Mouse (Mus musculus): ENCODE measurements around the gene Madcam1. TPM values are rescaled to one million over a fixed set of nuclear protein-coding genes. Genes with fewer than 3 reads are reported as not detected.

Madcam1 gene
- total RNA-seq, 1 experiment from 2014 or later: not detected

- ATAC-seq (replicated peaks; ENCODE audit: insufficient number of reproducible peaks, low FRiP score, low TSS enrichment, poor library complexity, severe bottlenecking): peak; percentile 86
These were observed 40.0 kb downstream of the Madcam1 start, which contains the start of gene Bsg for GRCm38 (mm10) chr10:79704065-79704969. Bsg (plus strand) TSS chr10:79704491.

- no peak for ATAC-seq (replicated peaks; ENCODE audit: insufficient number of reproducible peaks, low FRiP score, low TSS enrichment, poor library complexity, severe bottlenecking)
These were observed 40.6 kb downstream of the Madcam1 start for GRCm38 (mm10) chr10:79704970-79705360.

- no peak for ATAC-seq (replicated peaks; ENCODE audit: insufficient number of reproducible peaks, low FRiP score, low TSS enrichment, poor library complexity, severe bottlenecking)
These were observed 41.6 kb downstream of the Madcam1 start for GRCm38 (mm10) chr10:79705951-79706350.

- no peak for ATAC-seq (replicated peaks; ENCODE audit: insufficient number of reproducible peaks, low FRiP score, low TSS enrichment, poor library complexity, severe bottlenecking)
These were observed 42.2 kb downstream of the Madcam1 start for GRCm38 (mm10) chr10:79706406-79707094.

- no peak for ATAC-seq (replicated peaks; ENCODE audit: insufficient number of reproducible peaks, low FRiP score, low TSS enrichment, poor library complexity, severe bottlenecking)
These were observed 42.8 kb downstream of the Madcam1 start for GRCm38 (mm10) chr10:79707162-79707561.

- no peak for ATAC-seq (replicated peaks; ENCODE audit: insufficient number of reproducible peaks, low FRiP score, low TSS enrichment, poor library complexity, severe bottlenecking)
These were observed 43.4 kb downstream of the Madcam1 start for GRCm38 (mm10) chr10:79707759-79708158.

- ATAC-seq (replicated peaks; ENCODE audit: insufficient number of reproducible peaks, low FRiP score, low TSS enrichment, poor library complexity, severe bottlenecking): no peak
These were observed 44.3 kb downstream of the Madcam1 start for GRCm38 (mm10) chr10:79708668-79709067.

GRCm38 (mm10) chr10:79709307-79709706, 44.9 kb downstream of the Madcam1 start:
- no peak for ATAC-seq (replicated peaks; ENCODE audit: insufficient number of reproducible peaks, low FRiP score, low TSS enrichment, poor library complexity, severe bottlenecking)

GRCm38 (mm10) chr10:79712029-79712428, 47.7 kb downstream of the Madcam1 start:
- no peak for ATAC-seq (replicated peaks; ENCODE audit: insufficient number of reproducible peaks, low FRiP score, low TSS enrichment, poor library complexity, severe bottlenecking)

GRCm38 (mm10) chr10:79712499-79713126, 48.3 kb downstream of the Madcam1 start:
- ATAC-seq (replicated peaks; ENCODE audit: insufficient number of reproducible peaks, low FRiP score, low TSS enrichment, poor library complexity, severe bottlenecking): no peak

GRCm38 (mm10) chr10:79713163-79713562, 48.8 kb downstream of the Madcam1 start:
- ATAC-seq (replicated peaks; ENCODE audit: insufficient number of reproducible peaks, low FRiP score, low TSS enrichment, poor library complexity, severe bottlenecking): no peak

GRCm38 (mm10) chr10:79714996-79715395, 50.6 kb downstream of the Madcam1 start:
- ATAC-seq (replicated peaks; ENCODE audit: insufficient number of reproducible peaks, low FRiP score, low TSS enrichment, poor library complexity, severe bottlenecking): no peak

GRCm38 (mm10) chr10:79716254-79716987, 52.1 kb downstream of the Madcam1 start, which contains the start of gene Hcn2:
Hcn2 (plus strand) TSS chr10:79716634.
- ATAC-seq (replicated peaks; ENCODE audit: insufficient number of reproducible peaks, low FRiP score, low TSS enrichment, poor library complexity, severe bottlenecking): no peak

GRCm38 (mm10) chr10:79716988-79717355, 52.6 kb downstream of the Madcam1 start:
- no peak for ATAC-seq (replicated peaks; ENCODE audit: insufficient number of reproducible peaks, low FRiP score, low TSS enrichment, poor library complexity, severe bottlenecking)

GRCm38 (mm10) chr10:79717640-79718357, 53.4 kb downstream of the Madcam1 start:
- ATAC-seq (replicated peaks; ENCODE audit: insufficient number of reproducible peaks, low FRiP score, low TSS enrichment, poor library complexity, severe bottlenecking): no peak

All from monocyte, adult 5-6 weeks (primary cell).